Mouse (Mus musculus) limb, embryonic 15.5 days (tissue): ENCODE measurements around the gene Eddm3b. TPM values are rescaled to one million over a fixed set of nuclear protein-coding genes. Genes with fewer than 3 reads are reported as not detected.

Experiments
- ATAC-seq: fragments of 200-750 bp; cut with Nextera tagmentation; 2 replicates; pipeline ENCODE4 v1.8.0; 2017; ENCODE audit warnings: low read depth, moderate TSS enrichment; ENCODE audit not compliant: insufficient number of reproducible peaks, low FRiP score, low TSS enrichment
- H3K27ac ChIP-seq: fragments of 300-500 bp; sonication (generic); 2 replicates; pipeline ENCODE4 v1.5.1; 2015; ENCODE audit warnings: moderate library complexity, mild to moderate bottlenecking, inconsistent platforms
- H3K27me3 ChIP-seq: fragments of 300-500 bp; sonication (generic); 2 replicates; pipeline ENCODE4 v1.6.1; 2015; ENCODE audit warnings: inconsistent platforms
- H3K36me3 ChIP-seq: fragments of 300-500 bp; sonication (generic); 2 replicates; pipeline ENCODE4 v1.6.1; 2015; ENCODE audit warnings: inconsistent platforms
- H3K4me1 ChIP-seq: fragments of 300-500 bp; sonication (generic); 2 replicates; pipeline ENCODE4 v1.6.1; 2015; ENCODE audit warnings: inconsistent platforms
- H3K4me2 ChIP-seq: fragments of 300-500 bp; sonication (generic); 2 replicates; pipeline ENCODE4 v1.6.1; 2015; ENCODE audit warnings: mild to moderate bottlenecking, inconsistent platforms
- H3K4me3 ChIP-seq: fragments of 300-500 bp; sonication (generic); 2 replicates; pipeline ENCODE4 v1.5.1; 2015; ENCODE audit warnings: mild to moderate bottlenecking, inconsistent platforms
- H3K9ac ChIP-seq: fragments of 300-500 bp; sonication (generic); 2 replicates; pipeline ENCODE4 v1.6.1; 2015; ENCODE audit warnings: inconsistent platforms
- H3K9me3 ChIP-seq: fragments of 300-500 bp; sonication (generic); 2 replicates; pipeline ENCODE4 v1.6.1; 2016; ENCODE audit warnings: inconsistent platforms
- WGBS: fragments of 180-500 bp; shearing (Covaris S2); methylation state at CpG from one replicate; pipeline ENCODE4 v1.1.7; 2015; 5-methylcytosine and 5-hydroxymethylcytosine counted together
- polyA plus RNA-seq: library from polyadenylated mRNA; unstranded; fragments of >200 nt; fragmentation: Nextera tagmentation; extraction: Ambion mirVana; gene quantifications from 2 replicates; pipeline ENCODE4 v1.2.1, GENCODE M21; 2015

The Eddm3b gene
- polyA plus RNA-seq, 1 experiment from 2014 or later: not detected

DNA sequence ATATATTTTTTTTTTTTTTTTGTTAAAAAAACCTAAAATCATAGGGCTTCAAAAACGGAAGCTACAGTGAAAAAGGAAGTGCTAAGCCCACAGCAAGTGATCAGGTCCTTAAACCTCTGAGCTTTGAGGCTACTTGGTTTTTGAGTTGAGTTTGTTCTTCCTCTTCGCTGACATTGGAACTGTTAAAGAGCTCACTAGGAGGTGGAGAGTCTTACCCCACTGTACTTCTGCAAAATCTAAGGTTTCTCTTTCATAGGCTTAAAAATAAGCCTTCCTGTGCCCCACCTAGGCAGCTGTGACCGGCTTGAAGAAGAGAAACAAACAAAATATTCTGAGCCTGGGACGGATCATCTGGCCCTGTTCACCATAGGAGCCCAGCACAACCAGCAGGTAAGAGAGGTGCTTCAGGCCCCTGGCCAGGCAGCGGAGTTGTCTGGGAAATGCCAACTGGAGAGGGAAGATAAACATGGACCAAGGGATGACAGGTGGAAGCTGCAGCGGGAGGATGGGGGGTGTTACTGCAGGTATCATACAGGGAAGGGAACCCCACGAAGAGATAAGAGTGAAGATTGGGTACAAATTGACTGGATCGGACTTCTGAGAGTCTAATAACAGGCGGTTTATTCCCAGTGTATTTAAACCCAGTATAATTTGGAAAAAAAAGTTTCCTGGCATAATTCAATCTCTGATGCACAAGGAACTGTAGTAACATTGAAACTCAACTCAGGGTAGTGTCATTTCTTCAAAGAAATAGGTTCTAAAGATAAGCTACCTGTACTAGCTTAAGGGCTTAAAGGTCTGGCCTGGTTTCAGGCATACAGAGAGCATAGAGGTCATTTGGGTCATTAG, 14.8 kb downstream of the Eddm3b start:
- no peak overlapping the region for H3K27ac ChIP-seq
- H3K36me3 ChIP-seq: no peaks in the 10 kb centered on the region
- H3K4me1 ChIP-seq: no peaks in the 10 kb centered on the region
- no peaks in the 10 kb centered on the region for H3K27me3 ChIP-seq
- 77% methylated on average over 9 of the region's 9 CpGs for WGBS
- no peak overlapping the region for H3K4me2 ChIP-seq
- H3K9ac ChIP-seq: no peak overlapping the region
- H3K4me3 ChIP-seq: no peak overlapping the region
- H3K9me3 ChIP-seq: no peaks in the 10 kb centered on the region
- ATAC-seq: no peak

DNA sequence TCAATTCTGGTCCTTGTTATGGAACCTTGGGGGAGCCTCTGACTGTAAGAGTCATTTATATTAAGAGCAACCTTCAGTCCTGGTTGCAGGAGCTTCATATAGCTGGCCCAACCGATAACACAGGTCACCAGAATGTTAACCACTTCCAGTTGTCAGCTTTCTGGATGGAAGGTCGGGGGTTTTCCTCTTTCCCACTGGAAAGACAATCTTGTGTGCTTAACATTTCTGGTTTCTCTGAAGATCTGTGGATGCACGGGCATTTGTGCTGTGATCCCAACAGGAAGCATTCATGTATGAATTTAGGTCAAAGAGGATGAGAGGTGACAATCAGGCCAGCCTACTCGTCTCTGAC, 15.4 kb downstream of the Eddm3b start:
- 56% methylated on average over 4 of the region's 4 CpGs for WGBS
- Histone ChIP-seq H3K9me3 (no peaks in the 10 kb centered on the region), H3K27me3 (no peaks in the 10 kb centered on the region), H3K9ac (no peak overlapping the region), H3K36me3 (no peaks in the 10 kb centered on the region), H3K4me2 (no peak overlapping the region), H3K4me3 (no peak overlapping the region), H3K4me1 (no peaks in the 10 kb centered on the region), H3K27ac (no peak overlapping the region)
- ATAC-seq: no peak

DNA sequence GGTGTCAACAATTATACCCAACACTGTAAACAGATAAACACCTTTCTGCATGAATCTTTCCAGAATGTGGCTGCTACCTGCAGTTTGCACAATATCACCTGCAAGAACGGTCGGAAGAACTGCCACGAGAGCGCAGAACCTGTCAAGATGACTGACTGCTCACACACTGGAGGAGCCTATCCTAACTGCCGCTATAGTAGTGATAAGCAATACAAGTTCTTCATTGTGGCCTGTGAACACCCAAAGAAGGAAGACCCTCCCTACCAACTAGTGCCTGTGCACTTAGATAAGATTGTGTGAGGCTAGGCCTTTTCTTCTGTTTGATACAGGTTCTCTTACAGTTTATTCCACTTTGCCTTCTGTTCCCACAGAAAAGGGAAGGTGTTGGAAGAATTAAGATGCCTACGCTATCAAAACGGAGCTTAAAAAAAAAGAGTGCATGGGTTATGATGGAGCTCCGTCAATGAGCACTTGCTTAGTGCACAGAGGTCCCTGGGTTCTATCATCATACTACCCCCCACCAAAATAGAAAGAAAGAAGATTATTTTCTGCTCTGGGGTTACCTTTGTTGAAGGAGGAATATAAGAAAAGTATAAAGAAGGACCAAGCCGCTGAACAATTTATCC, 16.2 kb downstream of the Eddm3b start:
- ATAC-seq: no peak
- WGBS: 82% methylated on average over 9 of the region's 9 CpGs

DNA sequence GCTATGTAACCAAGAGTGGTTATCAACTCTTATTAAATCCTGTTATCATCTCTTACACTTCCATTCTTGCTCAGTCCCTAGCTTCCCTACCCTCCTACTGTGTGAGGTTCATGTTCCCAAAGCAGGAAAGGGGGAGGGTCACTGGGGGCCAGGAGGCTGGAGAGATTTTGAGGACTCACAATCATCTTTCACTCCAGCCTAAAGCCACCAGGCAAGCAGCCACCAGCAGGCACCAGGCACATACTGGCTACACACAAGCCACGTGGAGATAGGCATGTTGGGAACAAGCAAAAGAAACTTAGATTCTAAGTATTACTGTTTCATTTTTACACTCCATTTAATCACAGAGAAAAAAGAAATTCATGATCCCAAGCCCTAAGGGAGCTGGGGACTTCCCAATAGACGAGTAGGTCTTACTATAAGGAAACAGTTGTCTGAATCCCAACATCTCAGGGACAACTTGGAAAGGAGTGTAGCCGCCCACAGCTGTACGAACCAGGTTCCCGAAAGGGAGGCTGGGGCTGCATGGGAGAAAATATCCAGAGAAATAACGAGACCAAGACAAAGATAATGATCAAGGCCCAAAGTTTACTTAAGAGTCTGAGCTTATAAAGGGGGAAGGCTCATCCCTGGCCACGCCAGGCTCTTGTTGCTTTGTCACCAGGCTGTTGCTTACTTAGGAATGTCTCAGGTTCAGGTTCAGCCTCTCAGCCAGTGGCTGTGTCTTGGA, 17.0 kb downstream of the Eddm3b start:
- Histone ChIP-seq H3K27ac (no peak overlapping the region), H3K4me1 (no peaks in the 10 kb centered on the region), H3K9me3 (no peaks in the 10 kb centered on the region), H3K9ac (no peak overlapping the region), H3K4me2 (no peak overlapping the region), H3K4me3 (no peak overlapping the region), H3K27me3 (no peaks in the 10 kb centered on the region), H3K36me3 (no peaks in the 10 kb centered on the region)
- no peak for ATAC-seq
- 79% methylated on average over 7 of the region's 7 CpGs for WGBS

More for the DNA sequence above, 16.2 kb downstream of the Eddm3b start:
- H3K27ac ChIP-seq: no peak overlapping the region
- H3K4me1 ChIP-seq: no peaks in the 10 kb centered on the region
- no peaks in the 10 kb centered on the region for H3K27me3 ChIP-seq
- no peak overlapping the region for H3K4me3 ChIP-seq
- H3K9me3 ChIP-seq: no peaks in the 10 kb centered on the region
- H3K4me2 ChIP-seq: no peak overlapping the region
- no peaks in the 10 kb centered on the region for H3K36me3 ChIP-seq
- no peak overlapping the region for H3K9ac ChIP-seq

DNA sequence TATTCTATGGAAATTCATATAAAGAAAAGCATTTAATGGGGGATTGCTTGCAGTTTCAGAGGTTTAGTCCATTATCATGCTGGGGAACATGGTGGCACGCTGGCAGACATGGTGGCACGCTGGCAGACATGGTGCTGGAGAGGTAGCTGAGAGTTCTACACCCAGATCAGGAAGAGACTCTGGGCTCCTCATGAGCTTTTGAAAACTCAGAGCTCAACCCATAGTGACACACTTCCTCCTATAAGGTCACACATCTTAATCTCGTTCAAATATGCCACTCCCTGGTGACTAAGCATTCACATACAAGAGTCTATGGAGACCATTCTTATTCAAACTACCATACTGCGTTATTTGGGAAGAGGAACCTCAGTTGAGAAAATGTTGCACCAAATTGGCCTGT, 18.1 kb downstream of the Eddm3b start:
- H3K4me2 ChIP-seq: no peak overlapping the region
- WGBS: 87% methylated on average over 4 of the region's 4 CpGs
- H3K9ac ChIP-seq: no peak overlapping the region
- no peaks in the 10 kb centered on the region for H3K4me1 ChIP-seq
- H3K27me3 ChIP-seq: no peaks in the 10 kb centered on the region
- ATAC-seq: no peak
- no peaks in the 10 kb centered on the region for H3K36me3 ChIP-seq
- H3K27ac ChIP-seq: no peak overlapping the region
- no peak overlapping the region for H3K4me3 ChIP-seq
- H3K9me3 ChIP-seq: no peaks in the 10 kb centered on the region

DNA sequence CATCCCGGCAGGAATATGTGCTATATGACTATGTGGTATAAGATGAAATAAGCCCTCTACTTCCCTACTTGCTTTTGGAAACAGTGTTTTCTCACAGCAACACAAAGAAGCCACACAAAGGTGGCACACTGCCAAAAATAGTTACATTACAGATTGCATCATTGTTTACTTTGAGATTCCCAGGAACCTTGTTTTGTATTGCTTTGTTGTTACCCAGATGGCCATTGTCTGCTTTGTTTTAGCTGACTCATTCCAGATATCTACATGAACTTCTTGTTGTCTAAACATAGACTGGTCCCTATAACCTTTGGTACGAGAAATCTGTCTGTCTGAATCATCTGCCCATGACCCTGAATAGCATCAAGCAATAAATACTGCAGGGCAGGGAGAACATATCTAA, 26.1 kb downstream of the Eddm3b start:
- WGBS: 80% methylated on average over 2 of the region's 2 CpGs
- no peaks in the 10 kb centered on the region for H3K36me3 ChIP-seq
- ATAC-seq: no peak
- H3K27me3 ChIP-seq: no peaks in the 10 kb centered on the region
- no peak overlapping the region for H3K9ac ChIP-seq
- no peak overlapping the region for H3K27ac ChIP-seq
- H3K4me1 ChIP-seq: no peaks in the 10 kb centered on the region
- H3K9me3 ChIP-seq: no peaks in the 10 kb centered on the region
- H3K4me2 ChIP-seq: no peak overlapping the region
- H3K4me3 ChIP-seq: no peak overlapping the region

DNA sequence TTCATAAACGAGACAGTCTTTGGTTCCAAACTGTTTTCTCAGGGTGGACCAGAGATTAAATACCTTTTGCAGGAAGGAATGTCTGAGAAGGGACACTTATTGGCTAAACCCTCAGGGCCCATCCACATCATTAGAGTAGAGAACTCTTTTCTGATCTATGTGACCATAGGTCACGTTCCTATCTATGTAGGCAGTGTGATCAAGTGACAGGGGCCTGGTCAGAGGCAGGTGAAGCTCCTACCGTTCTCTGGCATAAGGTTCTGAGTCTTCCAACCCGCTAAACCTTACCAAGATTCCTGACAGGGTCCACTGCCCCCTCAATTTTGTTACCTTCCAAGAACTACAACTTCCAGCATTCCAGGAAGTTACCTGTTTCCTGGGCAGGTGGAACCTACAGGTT, 27.9 kb downstream of the Eddm3b start:
- Histone ChIP-seq H3K9ac (no peak overlapping the region), H3K27ac (no peak overlapping the region), H3K9me3 (no peaks in the 10 kb centered on the region), H3K4me2 (no peak overlapping the region), H3K4me3 (no peak overlapping the region), H3K4me1 (no peaks in the 10 kb centered on the region), H3K36me3 (no peaks in the 10 kb centered on the region), H3K27me3 (no peaks in the 10 kb centered on the region)
- no peak for ATAC-seq
- 85% methylated on average over 4 of the region's 4 CpGs for WGBS

DNA sequence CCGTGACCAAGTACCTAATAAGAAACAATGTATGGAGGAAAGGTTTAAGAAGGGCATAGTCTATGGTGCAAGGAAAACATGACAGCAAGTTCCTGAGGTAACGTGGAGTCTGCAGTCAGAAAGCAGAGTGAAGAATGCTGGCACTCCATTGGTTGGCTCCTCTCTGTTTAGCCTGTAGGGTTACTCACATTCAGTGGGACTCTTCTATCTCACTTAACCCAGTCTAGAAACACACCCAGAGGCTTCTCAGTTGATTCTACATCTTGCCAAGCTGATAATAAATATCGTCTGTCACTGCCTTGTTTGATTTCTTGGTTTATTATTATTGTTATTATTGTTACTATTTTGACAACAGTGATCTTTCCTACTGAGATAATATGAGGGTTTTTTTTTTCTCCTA, 28.3 kb downstream of the Eddm3b start:
- no peak overlapping the region for H3K4me2 ChIP-seq
- no peak for ATAC-seq
- H3K9me3 ChIP-seq: no peaks in the 10 kb centered on the region
- H3K4me3 ChIP-seq: no peak overlapping the region
- H3K9ac ChIP-seq: no peak overlapping the region
- no peaks in the 10 kb centered on the region for H3K4me1 ChIP-seq
- no peaks in the 10 kb centered on the region for H3K36me3 ChIP-seq
- no peak overlapping the region for H3K27ac ChIP-seq
- 73% methylated on average over 3 of the region's 3 CpGs for WGBS
- no peaks in the 10 kb centered on the region for H3K27me3 ChIP-seq

DNA sequence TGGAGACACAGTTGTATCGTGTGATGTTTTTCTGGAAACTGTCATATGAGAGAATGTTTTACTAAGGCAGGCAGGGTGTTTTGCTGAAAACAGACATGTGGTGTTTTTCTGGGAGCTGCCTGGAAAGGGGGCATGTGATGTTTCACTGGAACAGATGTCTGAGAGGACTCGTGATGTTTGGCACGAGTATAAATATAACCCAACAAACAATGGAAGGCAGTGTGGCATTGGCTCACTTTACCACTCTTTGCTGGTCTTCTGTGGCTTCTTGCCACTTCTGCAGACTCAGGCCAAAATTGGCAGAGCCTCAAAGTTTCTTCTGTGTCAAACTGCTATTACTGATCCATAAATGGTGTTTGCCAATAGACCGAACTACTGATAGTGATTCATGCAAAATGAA, 29.1 kb downstream of the Eddm3b start:
- Histone ChIP-seq H3K9ac (no peak overlapping the region), H3K27me3 (no peaks in the 10 kb centered on the region), H3K4me2 (no peak overlapping the region), H3K4me3 (no peak overlapping the region), H3K9me3 (no peaks in the 10 kb centered on the region), H3K27ac (no peak overlapping the region), H3K4me1 (no peaks in the 10 kb centered on the region), H3K36me3 (no peaks in the 10 kb centered on the region)
- no peak for ATAC-seq
- 61% methylated on average over 4 of the region's 4 CpGs for WGBS

DNA sequence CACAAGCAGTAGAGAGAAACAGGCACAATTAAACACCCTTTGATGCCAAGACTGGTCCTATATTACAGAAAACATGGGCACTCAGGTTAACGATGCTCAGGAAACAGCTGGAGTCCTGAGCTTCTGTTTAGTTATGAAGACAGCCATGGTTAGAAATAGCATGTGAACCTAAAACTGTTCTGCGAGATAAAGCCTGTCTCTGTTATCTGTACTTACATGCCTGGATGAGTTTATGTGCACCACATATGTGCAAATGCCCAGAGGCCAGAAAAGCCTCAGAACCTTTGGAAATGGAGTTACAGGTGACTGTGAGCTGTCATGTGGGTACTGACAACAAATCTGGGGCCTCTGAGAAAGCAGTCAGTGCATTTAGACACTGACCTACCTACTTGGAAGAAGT, 29.7 kb downstream of the Eddm3b start:
- no peak overlapping the region for H3K4me3 ChIP-seq
- 54% methylated on average over 2 of the region's 2 CpGs for WGBS
- H3K4me2 ChIP-seq: no peak overlapping the region
- H3K27me3 ChIP-seq: no peaks in the 10 kb centered on the region
- no peak overlapping the region for H3K27ac ChIP-seq
- no peaks in the 10 kb centered on the region for H3K9me3 ChIP-seq
- H3K36me3 ChIP-seq: no peaks in the 10 kb centered on the region
- H3K9ac ChIP-seq: no peak overlapping the region
- H3K4me1 ChIP-seq: no peaks in the 10 kb centered on the region
- ATAC-seq: no peak

DNA sequence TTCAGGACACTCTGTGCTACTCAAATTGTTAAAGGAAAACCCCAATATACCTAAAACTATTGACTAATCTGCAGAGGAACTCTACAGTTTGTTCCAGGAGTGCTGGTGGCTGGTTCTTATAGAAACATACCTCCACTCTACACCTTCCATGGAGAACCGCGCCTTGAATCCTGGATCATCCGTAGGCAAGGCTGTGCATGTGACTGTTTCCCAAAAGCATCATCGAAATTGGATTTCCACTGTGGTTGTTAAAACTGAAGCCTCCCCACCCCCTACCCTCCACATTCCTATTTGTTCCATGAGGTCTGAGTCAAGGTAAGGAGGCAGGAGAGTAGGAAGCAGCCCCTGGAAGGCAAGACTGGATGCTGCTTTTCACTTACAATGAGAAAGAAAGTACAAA, 30.2 kb downstream of the Eddm3b start:
- no peak overlapping the region for H3K4me2 ChIP-seq
- H3K9me3 ChIP-seq: no peaks in the 10 kb centered on the region
- H3K9ac ChIP-seq: no peak overlapping the region
- H3K27me3 ChIP-seq: no peaks in the 10 kb centered on the region
- H3K4me1 ChIP-seq: no peaks in the 10 kb centered on the region
- 89% methylated on average over 4 of the region's 4 CpGs for WGBS
- H3K27ac ChIP-seq: no peak overlapping the region
- no peak overlapping the region for H3K4me3 ChIP-seq
- H3K36me3 ChIP-seq: no peaks in the 10 kb centered on the region
- no peak for ATAC-seq

DNA sequence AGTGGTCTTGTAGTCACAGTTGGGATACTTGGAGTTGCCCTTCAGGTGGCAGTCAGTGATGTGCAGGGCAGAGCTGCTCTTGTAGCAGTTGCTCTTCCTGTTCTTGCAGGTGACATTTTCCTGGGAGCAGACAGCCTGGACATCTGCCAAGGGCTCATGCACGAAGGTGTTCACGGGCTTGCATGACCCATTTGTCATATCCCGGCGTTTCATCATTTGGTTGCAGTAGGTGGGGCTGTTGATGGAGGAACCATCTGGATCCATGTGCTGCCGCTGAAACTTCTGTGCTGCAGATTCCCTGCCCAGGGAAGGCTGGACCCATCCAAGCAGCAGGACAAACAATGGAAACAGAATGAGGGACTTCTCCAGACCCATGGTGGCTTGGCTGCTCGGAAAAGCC, 31.3 kb downstream of the Eddm3b start:
- no peak overlapping the region for H3K4me2 ChIP-seq
- no peak for ATAC-seq
- no peaks in the 10 kb centered on the region for H3K27me3 ChIP-seq
- H3K27ac ChIP-seq: no peak overlapping the region; the same call in 1 of the 2 replicates
- no peaks in the 10 kb centered on the region for H3K4me1 ChIP-seq
- WGBS: 72% methylated on average over 6 of the region's 6 CpGs
- H3K36me3 ChIP-seq: no peaks in the 10 kb centered on the region
- H3K4me3 ChIP-seq: no peak overlapping the region
- no peaks in the 10 kb centered on the region for H3K9me3 ChIP-seq
- H3K9ac ChIP-seq: no peak overlapping the region
